Mouse (Mus musculus) right cerebral cortex, postnatal 25 days (tissue): ENCODE measurements at regions not wholly inside any gene's neighbourhood (a gene's known extent, or its start where the extent isn't known, plus 50 kb on each side); places are given as distances from the start of the nearest gene placed in this dataset.
"Not testable (repeated sequence)": the region's sequence is repeated elsewhere in the genome, so short reads cannot be mapped to it uniquely, and the experiment has no call there.

Experiments
- DNase-seq: peaks from one replicate; pipeline ENCODE4 v3.0.0; 2022

- DNase-seq: no peak
These were observed 139.4 kb upstream of the Zfp637 start for GRCm38 (mm10) chr6:117701547-117701946.

GRCm38 (mm10) chr6:117706006-117706405 lies 135.0 kb upstream of the Zfp637 start:
- no peak for DNase-seq

GRCm38 (mm10) chr6:117709212-117709611 lies 131.8 kb upstream of the Zfp637 start:
- DNase-seq: no peak

GRCm38 (mm10) chr6:117715056-117715777 lies 125.8 kb upstream of the Zfp637 start:
- DNase-seq: no peak

GRCm38 (mm10) chr6:117716422-117716821 lies 124.6 kb upstream of the Zfp637 start:
- DNase-seq: not testable (repeated sequence)

- DNase-seq: not testable (repeated sequence)
These were observed 88.6 kb upstream of the Zfp637 start for GRCm38 (mm10) chr6:117752338-117752737.

- not testable (repeated sequence) for DNase-seq
These were observed 85.3 kb upstream of the Zfp637 start for GRCm38 (mm10) chr6:117755682-117756081.

GRCm38 (mm10) chr6:117756176-117756575 lies 84.8 kb upstream of the Zfp637 start:
- DNase-seq: peak; percentile 23

GRCm38 (mm10) chr6:117758516-117758915 lies 82.5 kb upstream of the Zfp637 start:
- DNase-seq: not testable (repeated sequence)

- DNase-seq: no peak
These were observed 69.5 kb upstream of the Zfp637 start for GRCm38 (mm10) chr6:117771506-117771905.

- DNase-seq: no peak
These were observed 68.6 kb upstream of the Zfp637 start for GRCm38 (mm10) chr6:117772396-117772795.

- DNase-seq: no peak
These were observed 65.5 kb upstream of the Zfp637 start for GRCm38 (mm10) chr6:117775304-117776050.

- no peak for DNase-seq
These were observed 63.0 kb upstream of the Zfp637 start for GRCm38 (mm10) chr6:117778027-117778426.

GRCm38 (mm10) chr6:117778481-117778880 lies 62.5 kb upstream of the Zfp637 start:
- no peak for DNase-seq

- no peak for DNase-seq
These were observed 62.0 kb upstream of the Zfp637 start for GRCm38 (mm10) chr6:117779020-117779419.

- no peak for DNase-seq
These were observed 52.1 kb upstream of the Zfp637 start for GRCm38 (mm10) chr6:117788580-117789540.

GRCm38 (mm10) chr6:117790581-117790980 lies 50.4 kb upstream of the Zfp637 start:
- DNase-seq: no peak
